Mouse (Mus musculus) bone marrow, adult 2 months (tissue): ENCODE measurements at regions not wholly inside any gene's neighbourhood (a gene's known extent, or its start where the extent isn't known, plus 50 kb on each side); places are given as distances from the start of the nearest gene placed in this dataset.

Experiments used
- CTCF ChIP-seq: fragments of 200-500 bp; IDR thresholded peaks from 2 replicates; pipeline ENCODE4 v1.5.1; 2011; ENCODE audit warnings: low read length, control low read depth; ENCODE audit not compliant: control insufficient read depth, insufficient read depth
- POLR2A ChIP-seq: fragments of 200-500 bp; IDR thresholded peaks from 2 replicates; pipeline ENCODE4 v1.6.1; 2011; ENCODE audit warnings: low read depth, mild to moderate bottlenecking, control low read depth, low read length, borderline replicate concordance; ENCODE audit not compliant: control insufficient read depth

- TF ChIP-seq POLR2A (no peak), CTCF (no peak)
These were observed 1126.1 kb upstream of the Lrrc6 start for GRCm38 (mm10) chr15:67626704-67627287.
